Mouse (Mus musculus) CH12.LX (cell line): Measurements from ENCODE around the gene Vmn1r174.

Source experiments
- CTCF ChIP-seq, 2 experiments: IDR thresholded peaks in 1 of 2; conservative IDR thresholded peaks in 1 of 2; 2 replicates each; pipeline ENCODE4 v1.5.1; 2011 to 2012; ENCODE audit warnings: low read depth in 2 of 2, low read length in 2 of 2, improper control_type of control experiment in 1 of 2, inconsistent platforms in 1 of 2, mild to moderate bottlenecking in 1 of 2, moderate library complexity in 1 of 2
- ELF1 ChIP-seq: IDR thresholded peaks from 2 replicates; pipeline ENCODE4 v1.6.1; 2014; ENCODE audit warnings: low read depth, mild to moderate bottlenecking, inconsistent platforms, low read length, improper control_type of control experiment
- EP300 ChIP-seq: IDR thresholded peaks from 2 replicates; pipeline ENCODE4 v1.6.1; 2011; ENCODE audit warnings: low read length, improper control_type of control experiment
- HCFC1 ChIP-seq: IDR thresholded peaks from 2 replicates; pipeline ENCODE4 v1.6.1; 2012; ENCODE audit warnings: low read depth, mild to moderate bottlenecking, inconsistent platforms, low read length, improper control_type of control experiment
- MAZ ChIP-seq: IDR thresholded peaks from 2 replicates; pipeline ENCODE4 v1.6.1; 2012; ENCODE audit warnings: low read depth, mild to moderate bottlenecking, inconsistent platforms, low read length, improper control_type of control experiment, moderate library complexity
- NRF1 ChIP-seq: IDR thresholded peaks from 2 replicates; pipeline ENCODE4 v1.6.1; 2014; ENCODE audit warnings: low read depth, mild to moderate bottlenecking, inconsistent platforms, low read length, improper control_type of control experiment, moderate library complexity
- POLR2A ChIP-seq: IDR thresholded peaks from 2 replicates; pipeline ENCODE4 v1.6.1; 2011; ENCODE audit warnings: low read depth, mild to moderate bottlenecking, improper control_type of control experiment, low read length
- USF2 ChIP-seq: conservative IDR thresholded peaks from 2 replicates; pipeline ENCODE4 v1.6.1; 2011; ENCODE audit warnings: low read depth, low read length, improper control_type of control experiment

GRCm38 (mm10) chr7:23784526-23784925, 32.5 kb downstream of the Vmn1r174 start:
- TF ChIP-seq CTCF (conservative IDR thresholded peaks at IDR 0.05 in 1 of 2, IDR thresholded peaks at IDR 0.05 in 1 of 2; ENCODE audit: low read depth in 2 of 2, low read length in 2 of 2) = no peak
- TF ChIP-seq USF2 = no peak
- TF ChIP-seq HCFC1 = no peak
- no peak for TF ChIP-seq MAZ
- no peak for TF ChIP-seq EP300
- no peak for TF ChIP-seq POLR2A
- TF ChIP-seq NRF1 = no peak
- TF ChIP-seq ELF1 = no peak
